Mouse (Mus musculus) ES-Bruce4 (cell line): ENCODE measurements around the gene Ankrd13d. TPM values are rescaled to one million over a fixed set of nuclear protein-coding genes. Genes with fewer than 3 reads are reported as not detected.
"Not testable (repeated sequence)": the region's sequence is repeated elsewhere in the genome, so short reads cannot be mapped to it uniquely, and the experiment has no call there.

Experiments used
- H3K27ac ChIP-seq: 2 replicates; pipeline ENCODE4 v1.5.1; 2012; ENCODE audit warnings: low read length, inconsistent platforms; ENCODE audit not compliant: insufficient read depth
- H3K27me3 ChIP-seq: 2 replicates; pipeline ENCODE4 v1.6.1; 2012; ENCODE audit warnings: mild to moderate bottlenecking, low read length, inconsistent platforms; ENCODE audit not compliant: control insufficient read depth, poor library complexity, insufficient read depth, severe bottlenecking
- H3K36me3 ChIP-seq: 2 replicates; pipeline ENCODE4 v1.6.1; 2012; ENCODE audit warnings: inconsistent platforms, mild to moderate bottlenecking, low read length, moderate library complexity; ENCODE audit not compliant: control insufficient read depth, poor library complexity, insufficient read depth, severe bottlenecking
- H3K4me1 ChIP-seq: one replicate; pipeline ENCODE4 v1.8.1; 2011; ENCODE audit warnings: low read length; ENCODE audit not compliant: control insufficient read depth, insufficient read depth
- H3K4me3 ChIP-seq: 2 replicates; pipeline ENCODE4 v1.5.1; 2011; ENCODE audit warnings: low read depth, mild to moderate bottlenecking, low read length
- H3K9ac ChIP-seq: 2 replicates; pipeline ENCODE4 v1.6.1; 2012; ENCODE audit warnings: low read depth, mild to moderate bottlenecking, inconsistent platforms; ENCODE audit not compliant: poor library complexity, severe bottlenecking
- H3K9me3 ChIP-seq: replicated peaks from 2 replicates; pipeline ENCODE4 v1.6.1; 2012; ENCODE audit warnings: mild to moderate bottlenecking, low read length, inconsistent platforms; ENCODE audit not compliant: control insufficient read depth, poor library complexity, insufficient read depth, severe bottlenecking
- CTCF ChIP-seq: IDR thresholded peaks from one replicate; pipeline ENCODE4 v1.8.1; 2011; ENCODE audit warnings: low read depth, low read length
- EP300 ChIP-seq: IDR thresholded peaks from 2 replicates; pipeline ENCODE4 v1.6.1; 2011; ENCODE audit warnings: low read depth, low read length; ENCODE audit not compliant: insufficient read depth
- POLR2A ChIP-seq: IDR thresholded peaks from one replicate; pipeline ENCODE4 v1.8.1; 2011; ENCODE audit warnings: low read length; ENCODE audit not compliant: insufficient read depth
- polyA plus RNA-seq: library from polyadenylated mRNA; stranded (reverse); fragments of >200 nt; gene quantifications from 2 replicates; pipeline ENCODE4 v1.2.4, GENCODE M21; 2011; ENCODE audit warnings: low read depth; ENCODE audit not compliant: missing spikeins, insufficient read depth, insufficient read length

The Ankrd13d gene
- polyA plus RNA-seq, 1 experiment = 4.9 TPM

DNA sequence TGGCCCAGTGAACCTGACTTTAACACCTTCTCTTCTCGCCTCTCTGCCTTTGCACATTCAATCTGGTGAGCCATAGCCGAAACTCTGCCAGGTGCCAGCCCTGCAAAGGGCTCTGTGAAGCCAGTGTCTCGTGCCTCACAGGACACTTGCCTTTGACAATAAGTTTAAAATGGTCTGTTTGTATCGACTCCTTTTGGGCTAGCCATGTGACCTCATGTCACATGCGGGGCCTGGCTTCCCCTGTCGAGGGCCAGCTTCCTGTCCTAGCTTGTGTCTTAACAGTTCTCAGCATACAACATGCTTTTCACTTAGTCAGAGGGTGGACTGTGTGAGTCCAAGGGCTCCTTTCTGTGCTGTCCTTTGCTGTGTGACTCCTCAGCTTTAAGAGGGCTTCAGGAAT, 20.2 kb downstream of the Ankrd13d start:
- H3K4me3 ChIP-seq = no peak overlapping the region

GRCm38 (mm10) chr19:4261038-4261698, 21.8 kb downstream of the Ankrd13d start:
- H3K4me1 ChIP-seq = no peaks in the 10 kb centered on the region
- TF ChIP-seq CTCF (no peak), EP300 (no peak), POLR2A (no peak)

More for the DNA sequence above, 20.2 kb downstream of the Ankrd13d start:
- no peak overlapping the region for H3K9ac ChIP-seq
- H3K36me3 ChIP-seq = no peaks in the 10 kb centered on the region
- no peaks in the 10 kb centered on the region for H3K9me3 ChIP-seq
- H3K4me1 ChIP-seq = no peaks in the 10 kb centered on the region
- TF ChIP-seq POLR2A (no peak), CTCF (no peak), EP300 (no peak)
- H3K27me3 ChIP-seq = no peaks in the 10 kb centered on the region
- H3K27ac ChIP-seq = no peak overlapping the region

GRCm38 (mm10) chr19:4257897-4258252, 25.1 kb downstream of the Ankrd13d start:
- Histone ChIP-seq H3K4me3 (peak overlapping the region; percentile 48), H3K27me3 (no peaks in the 10 kb centered on the region), H3K36me3 (no peaks in the 10 kb centered on the region), H3K27ac (no peak overlapping the region), H3K4me1 (no peaks in the 10 kb centered on the region), H3K9me3 (no peaks in the 10 kb centered on the region), H3K9ac (peak overlapping the region; percentile 12)
- no peak for TF ChIP-seq POLR2A
- TF ChIP-seq EP300 = no peak
- no peak for TF ChIP-seq CTCF

More at GRCm38 (mm10) chr19:4261038-4261698, 21.8 kb downstream of the Ankrd13d start:
- Histone ChIP-seq H3K4me3 (no peak overlapping the region), H3K36me3 (no peaks in the 10 kb centered on the region), H3K9ac (no peak overlapping the region), H3K27ac (no peak overlapping the region), H3K9me3 (no peaks in the 10 kb centered on the region), H3K27me3 (no peaks in the 10 kb centered on the region)

GRCm38 (mm10) chr19:4257216-4257896, 25.6 kb downstream of the Ankrd13d start:
- no peak overlapping the region for H3K27ac ChIP-seq
- TF ChIP-seq CTCF (peak; percentile 90), POLR2A (no peak), EP300 (0 out of 2 replicates have a peak, but pooled peaks have one; percentile 52)

GRCm38 (mm10) chr19:4255583-4256162, 27.3 kb downstream of the Ankrd13d start:
- Histone ChIP-seq H3K4me1 (no peaks in the 10 kb centered on the region), H3K27ac (no peak overlapping the region), H3K4me3 (no peak overlapping the region), H3K27me3 (no peaks in the 10 kb centered on the region), H3K9ac (no peak overlapping the region), H3K9me3 (no peaks in the 10 kb centered on the region), H3K36me3 (no peaks in the 10 kb centered on the region)
- no peak for TF ChIP-seq EP300
- TF ChIP-seq CTCF = peak; percentile 52
- no peak for TF ChIP-seq POLR2A

More at GRCm38 (mm10) chr19:4257216-4257896, 25.6 kb downstream of the Ankrd13d start:
- Histone ChIP-seq H3K36me3 (no peaks in the 10 kb centered on the region), H3K4me3 (peak overlapping the region; percentile 69), H3K4me1 (no peaks in the 10 kb centered on the region), H3K9me3 (no peaks in the 10 kb centered on the region), H3K27me3 (no peaks in the 10 kb centered on the region), H3K9ac (peak overlapping the region; percentile 20)

DNA sequence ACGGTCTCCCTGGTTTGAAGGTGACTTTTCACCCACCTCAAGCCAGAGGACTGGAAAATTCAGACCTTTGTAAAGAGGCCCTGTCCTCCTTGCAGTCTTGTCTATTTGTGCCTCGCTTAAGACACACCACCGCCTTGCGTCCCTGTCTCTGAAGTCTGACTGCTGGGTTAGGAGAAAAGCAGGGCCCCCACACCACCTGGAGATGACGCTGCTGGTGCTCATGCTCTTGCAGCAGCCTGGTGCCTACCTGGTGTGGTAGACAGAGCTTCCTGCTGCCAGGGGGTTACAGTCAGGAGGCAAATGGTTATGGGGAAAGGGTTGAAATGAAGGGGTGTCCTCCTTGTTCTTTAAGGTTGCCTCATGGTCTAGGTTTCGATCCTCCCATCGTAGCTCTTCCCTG, 28.7 kb downstream of the Ankrd13d start:
- Histone ChIP-seq H3K27ac (no peak overlapping the region), H3K36me3 (no peaks in the 10 kb centered on the region), H3K9ac (no peak overlapping the region), H3K4me1 (no peaks in the 10 kb centered on the region), H3K9me3 (no peaks in the 10 kb centered on the region), H3K27me3 (no peaks in the 10 kb centered on the region), H3K4me3 (no peak overlapping the region)
- TF ChIP-seq EP300 (no peak), CTCF (no peak), POLR2A (no peak)

GRCm38 (mm10) chr19:4248683-4249082, 34.3 kb downstream of the Ankrd13d start:
- not testable (repeated sequence) for H3K9ac ChIP-seq, H3K36me3 ChIP-seq, H3K9me3 ChIP-seq, H3K4me1 ChIP-seq, H3K4me3 ChIP-seq, H3K27ac ChIP-seq, H3K27me3 ChIP-seq
